Mouse (Mus musculus) stomach, postnatal 0 days (tissue): ENCODE results near the gene Mylk. TPM values are rescaled to one million over a fixed set of nuclear protein-coding genes. Genes with fewer than 3 reads are reported as not detected.
A peak's percentile ranks its signal among the peaks of the same experiment; 100 is the strongest.

Source experiments
- ATAC-seq: fragments of 200-750 bp; cut with Nextera tagmentation; 2 replicates; pipeline ENCODE4 v1.8.0; 2017; ENCODE audit not compliant: low FRiP score, low TSS enrichment
- DNase-seq: peaks from one replicate; pipeline ENCODE4 v3.0.0-alpha.2; 2016; ENCODE audit warnings: low spot score
- H3K27ac ChIP-seq: fragments of 300-500 bp; sonication (generic); replicated peaks from 2 replicates; pipeline ENCODE4 v1.5.1; 2014; ENCODE audit warnings: mild to moderate bottlenecking, control low read depth
- H3K27me3 ChIP-seq: fragments of 300-500 bp; sonication (generic); 2 replicates; pipeline ENCODE4 v1.6.1; 2014; ENCODE audit warnings: low read length; ENCODE audit not compliant: control insufficient read depth, insufficient read depth
- H3K36me3 ChIP-seq: fragments of 300-500 bp; sonication (generic); 2 replicates; pipeline ENCODE4 v1.6.1; 2014; ENCODE audit warnings: low read length, mixed read lengths; ENCODE audit not compliant: control insufficient read depth, insufficient read depth
- H3K4me1 ChIP-seq: fragments of 300-500 bp; sonication (generic); replicated peaks from 2 replicates; pipeline ENCODE4 v1.6.1; 2014; ENCODE audit warnings: antibody characterized with exemption; ENCODE audit not compliant: control insufficient read depth, insufficient read depth
- H3K4me2 ChIP-seq: fragments of 300-500 bp; sonication (generic); replicated peaks from 2 replicates; pipeline ENCODE4 v1.6.1; 2014; ENCODE audit warnings: low read depth, mild to moderate bottlenecking, control low read depth, moderate library complexity
- H3K4me3 ChIP-seq: fragments of 300-500 bp; sonication (generic); 2 replicates; pipeline ENCODE4 v1.5.1; 2014; ENCODE audit warnings: low read depth, low read length, control low read depth
- H3K9ac ChIP-seq: fragments of 300-500 bp; sonication (generic); 2 replicates; pipeline ENCODE4 v1.6.1; 2014; ENCODE audit warnings: mild to moderate bottlenecking, low read length, control low read depth, mixed read lengths
- H3K9me3 ChIP-seq: fragments of 300-500 bp; sonication (generic); 2 replicates; pipeline ENCODE4 v1.6.1; 2016; ENCODE audit warnings: low read length; ENCODE audit not compliant: control insufficient read depth
- CTCF ChIP-seq: IDR thresholded peaks from 2 replicates; pipeline ENCODE4 v1.5.1; 2016; ENCODE audit warnings: antibody characterized with exemption, low read depth, mild to moderate bottlenecking, moderate library complexity
- EP300 ChIP-seq: optimal IDR thresholded peaks from 2 replicates; pipeline ENCODE3; 2016; ENCODE audit warnings: antibody characterized with exemption
- WGBS: fragments of 180-500 bp; shearing (Covaris S2); extraction: QIAGEN DNeasy Blood & Tissue Kit; methylation state at CpG from one replicate; pipeline ENCODE4 v1.1.7; 2014; 5-methylcytosine and 5-hydroxymethylcytosine counted together
- polyA plus RNA-seq: library from polyadenylated mRNA; unstranded; fragments of >200 nt; fragmentation: Nextera tagmentation; extraction: Ambion mirVana; gene quantifications from 2 replicates; pipeline ENCODE4 v1.2.1, GENCODE M21; 2015

The Mylk gene
- polyA plus RNA-seq, 1 experiment from 2014 or later, result 480 TPM

- Histone ChIP-seq H3K9ac (no peak overlapping the region), H3K27me3 (no peaks in the 10 kb centered on the region), H3K4me2 (no peak overlapping the region)
Observed at GRCm38 (mm10) chr16:34929686-34930085, 184.7 kb downstream of the Mylk start.

GRCm38 (mm10) chr16:34930110-34930509, 185.1 kb downstream of the Mylk start:
- H3K27ac ChIP-seq, result 0 out of 2 replicates have a peak overlapping the region, but pooled peaks have one; percentile 25
- TF ChIP-seq EP300 (no peak), CTCF (no peak)
- 43% methylated on average over 7 of the region's 7 CpGs for WGBS
- H3K9me3 ChIP-seq, result no peaks in the 10 kb centered on the region
- no peak overlapping the region for H3K4me3 ChIP-seq
- no peaks in the 10 kb centered on the region for H3K27me3 ChIP-seq
- peaks cover 5% of the 10 kb centered on the region for H3K4me1 ChIP-seq
- no peak overlapping the region for H3K9ac ChIP-seq
- no peaks in the 10 kb centered on the region for H3K36me3 ChIP-seq
- no peak overlapping the region for H3K4me2 ChIP-seq
- DNase-seq (peak; percentile 43), ATAC-seq (peak; percentile 79)

More at GRCm38 (mm10) chr16:34929686-34930085, 184.7 kb downstream of the Mylk start:
- Histone ChIP-seq H3K36me3 (no peaks in the 10 kb centered on the region), H3K27ac (0 out of 2 replicates have a peak overlapping the region, but pooled peaks have one; percentile 25), H3K4me1 (peaks cover 5% of the 10 kb centered on the region), H3K9me3 (no peaks in the 10 kb centered on the region), H3K4me3 (no peak overlapping the region)
- ATAC-seq (no peak), DNase-seq (no peak)
- TF ChIP-seq CTCF (no peak), EP300 (no peak)
- 71% methylated on average over 8 of the region's 8 CpGs for WGBS

GRCm38 (mm10) chr16:34931306-34931705, 186.3 kb downstream of the Mylk start:
- Histone ChIP-seq H3K27me3 (no peaks in the 10 kb centered on the region), H3K4me1 (peaks cover 8% of the 10 kb centered on the region), H3K9ac (no peak overlapping the region), H3K4me3 (no peak overlapping the region), H3K4me2 (no peak overlapping the region), H3K9me3 (no peaks in the 10 kb centered on the region), H3K36me3 (no peaks in the 10 kb centered on the region), H3K27ac (no peak overlapping the region)
- WGBS, result 50% methylated on average over 2 of the region's 2 CpGs
- DNase-seq (no peak), ATAC-seq (no peak)
- TF ChIP-seq CTCF (no peak), EP300 (no peak)

- ATAC-seq (no peak), DNase-seq (no peak)
- Histone ChIP-seq H3K27me3 (no peaks in the 10 kb centered on the region), H3K4me2 (no peak overlapping the region), H3K9me3 (no peaks in the 10 kb centered on the region), H3K4me3 (no peak overlapping the region), H3K4me1 (peaks cover 10% of the 10 kb centered on the region), H3K36me3 (no peaks in the 10 kb centered on the region; the same call in 1 of the 2 replicates), H3K27ac (no peak overlapping the region), H3K9ac (no peak overlapping the region)
- TF ChIP-seq EP300 (no peak), CTCF (no peak)
- WGBS, result 46% methylated on average over 4 of the region's 4 CpGs
Observed at GRCm38 (mm10) chr16:34933173-34933572, 188.2 kb downstream of the Mylk start.

- H3K27ac ChIP-seq, result no peak overlapping the region; the same call in 1 of the 2 replicates
- H3K9me3 ChIP-seq, result no peaks in the 10 kb centered on the region
- peaks cover 10% of the 10 kb centered on the region for H3K4me1 ChIP-seq
- no peak for TF ChIP-seq CTCF
- no peak for TF ChIP-seq EP300
- DNase-seq (no peak), ATAC-seq (no peak)
- H3K36me3 ChIP-seq, result no peaks in the 10 kb centered on the region; the same call in 1 of the 2 replicates
- H3K4me3 ChIP-seq, result no peak overlapping the region
- H3K27me3 ChIP-seq, result no peaks in the 10 kb centered on the region
- 56% methylated on average over 6 of the region's 6 CpGs for WGBS
- no peak overlapping the region for H3K9ac ChIP-seq
- H3K4me2 ChIP-seq, result no peak overlapping the region
Observed at GRCm38 (mm10) chr16:34934486-34934885, 189.5 kb downstream of the Mylk start.

GRCm38 (mm10) chr16:34935514-34936338, 190.7 kb downstream of the Mylk start:
- Histone ChIP-seq H3K36me3 (no peaks in the 10 kb centered on the region; the same call in 1 of the 2 replicates), H3K27ac (peak overlapping the region; percentile 19; the same call in 1 of the 2 replicates), H3K9me3 (no peaks in the 10 kb centered on the region), H3K9ac (peak overlapping the region; percentile 38; the same call in 1 of the 2 replicates), H3K4me3 (no peak overlapping the region), H3K4me1 (peaks cover 10% of the 10 kb centered on the region), H3K27me3 (no peaks in the 10 kb centered on the region), H3K4me2 (no peak overlapping the region)
- ATAC-seq (no peak), DNase-seq (no peak)
- TF ChIP-seq EP300 (no peak), CTCF (no peak)
- WGBS, result 47% methylated on average over 9 of the region's 9 CpGs
